Mouse (Mus musculus) A20 (cell line): ENCODE data around the gene H2-Q1.
A peak's percentile ranks its signal among the peaks of the same experiment; 100 is the strongest.
"Not testable (repeated sequence)": the region's sequence is repeated elsewhere in the genome, so short reads cannot be mapped to it uniquely, and the experiment has no call there.

Experiments
- DNase-seq: peaks from one replicate; pipeline ENCODE4 v3.0.0-alpha.2; 2011; ENCODE audit warnings: low read depth, low spot score

Gene H2-Q1

GRCm38 (mm10) chr17:35342711-35343476 lies 22.7 kb downstream of the H2-Q1 start:
- no peak for DNase-seq

- peak; percentile 56 for DNase-seq
Observed at GRCm38 (mm10) chr17:35347659-35348058, 27.5 kb downstream of the H2-Q1 start.

- not testable (repeated sequence) for DNase-seq
Observed at GRCm38 (mm10) chr17:35353275-35353674, 33.1 kb downstream of the H2-Q1 start.

GRCm38 (mm10) chr17:35354071-35354470 lies 33.9 kb downstream of the H2-Q1 start:
- no peak for DNase-seq

- DNase-seq: no peak
Observed at GRCm38 (mm10) chr17:35357086-35357485, 36.9 kb downstream of the H2-Q1 start.

- no peak for DNase-seq
Observed at GRCm38 (mm10) chr17:35358763-35359469, 38.7 kb downstream of the H2-Q1 start.

- no peak for DNase-seq
Observed at GRCm38 (mm10) chr17:35359470-35359862, 39.3 kb downstream of the H2-Q1 start.
